Comparison of ENCODE assay signal across 7 mouse cellular contexts in genomic region chr13:13394096-13394395, GRCm38 (mm10). TPM values are rescaled to one million over a fixed set of nuclear protein-coding genes. Genes with fewer than 3 reads are reported as not detected.
DNase-seq lines count a peak whose midpoint lies in the region; ATAC-seq and TF ChIP-seq lines count a peak whose summit lies in the region.
"Not testable (repeated sequence)": the region's sequence is repeated elsewhere in the genome, so short reads cannot be mapped to it uniquely, and the experiment has no call there.

No protein-coding gene starts in this region.

- not testable (repeated sequence) for H3K36me3 ChIP-seq in embryonic facial prominence, embryonic 12.5 days; heart, embryonic 11.5 days (ENCODE audit: control insufficient read depth, insufficient read depth, low read length); intestine, embryonic 16.5 days (ENCODE audit: control insufficient read depth, insufficient read depth, low read length); limb, embryonic 12.5 days

- H3K4me3 ChIP-seq in embryonic facial prominence, embryonic 12.5 days: peak overlapping the region; percentile 36
- H3K4me3 ChIP-seq in heart, embryonic 11.5 days (ENCODE audit: low read depth, low read length): peak overlapping the region; percentile 38
- peak overlapping the region; percentile 40 for H3K4me3 ChIP-seq in intestine, embryonic 16.5 days (ENCODE audit: low read length)
- H3K4me3 ChIP-seq in limb, embryonic 12.5 days (replicated peaks): peak overlapping the region; percentile 37
- peak overlapping the region; percentile 48 for H3K4me3 ChIP-seq in olfactory bulb, adult 2 months (ENCODE audit: insufficient read depth, low read depth, low read length)

- not testable (repeated sequence) for ATAC-seq in embryonic facial prominence, embryonic 12.5 days (ENCODE audit: insufficient number of reproducible peaks, insufficient read depth, low FRiP score, low TSS enrichment); heart, embryonic 11.5 days (replicated peaks; ENCODE audit: insufficient number of reproducible peaks, low FRiP score, low TSS enrichment)
- ATAC-seq in intestine, embryonic 16.5 days: peak; percentile 69
- peak; percentile 69 for ATAC-seq in limb, embryonic 12.5 days (ENCODE audit: insufficient number of reproducible peaks, insufficient read depth, low FRiP score, low TSS enrichment, low read depth)
- peak; percentile 36 for ATAC-seq in megakaryocyte, adult 5-6 weeks (ENCODE audit: poor library complexity, severe bottlenecking)

- under 1% methylated on average over 15 of the region's 15 CpGs for WGBS in embryonic facial prominence, embryonic 12.5 days
- under 1% methylated on average over 13 of the region's 15 CpGs for WGBS in heart, embryonic 11.5 days (ENCODE audit: insufficient replicate concordance)
- WGBS in intestine, embryonic 16.5 days: under 1% methylated on average over 12 of the region's 15 CpGs
- WGBS in limb, embryonic 12.5 days: under 1% methylated on average over 15 of the region's 15 CpGs
- 0% methylated on average over 15 of the region's 15 CpGs for WGBS in olfactory bulb, adult 2 months

- H3K9me3 ChIP-seq in embryonic facial prominence, embryonic 12.5 days; heart, embryonic 11.5 days (replicated peaks; ENCODE audit: control insufficient read depth, low read length); intestine, embryonic 16.5 days (ENCODE audit: control insufficient read depth, low read length); limb, embryonic 12.5 days: not testable (repeated sequence)

- TF ChIP-seq CTCF in olfactory bulb, adult 2 months (IDR thresholded peaks at IDR 0.05; ENCODE audit: insufficient read depth, low read depth, low read length): not testable (repeated sequence)

- H3K4me2 ChIP-seq in embryonic facial prominence, embryonic 12.5 days (replicated peaks): peak overlapping the region; percentile 47
- H3K4me2 ChIP-seq in heart, embryonic 11.5 days: peak overlapping the region; percentile 61
- peak overlapping the region; percentile 62 for H3K4me2 ChIP-seq in intestine, embryonic 16.5 days (ENCODE audit: low read depth, low read length)
- peak overlapping the region; percentile 54 for H3K4me2 ChIP-seq in limb, embryonic 12.5 days

- H3K27ac ChIP-seq in embryonic facial prominence, embryonic 12.5 days; heart, embryonic 11.5 days (ENCODE audit: low read depth, low read length); intestine, embryonic 16.5 days (ENCODE audit: low read length); limb, embryonic 12.5 days; olfactory bulb, adult 2 months (ENCODE audit: insufficient read depth, low read depth, low read length): not testable (repeated sequence)

- DNase-seq in adrenal gland, postnatal 10 days: peak; percentile 41

- not testable (repeated sequence) for H3K4me1 ChIP-seq in embryonic facial prominence, embryonic 12.5 days; heart, embryonic 11.5 days (ENCODE audit: control insufficient read depth, insufficient read depth, low read length); intestine, embryonic 16.5 days (ENCODE audit: control insufficient read depth, insufficient read depth, low read length); limb, embryonic 12.5 days (replicated peaks); olfactory bulb, adult 2 months (ENCODE audit: control insufficient read depth, insufficient read depth, low read length)

- not testable (repeated sequence) for H3K27me3 ChIP-seq in embryonic facial prominence, embryonic 12.5 days; heart, embryonic 11.5 days (ENCODE audit: control insufficient read depth, insufficient read depth, low read length); intestine, embryonic 16.5 days (replicated peaks; ENCODE audit: control insufficient read depth, insufficient read depth, low read length); limb, embryonic 12.5 days

- H3K9ac ChIP-seq in embryonic facial prominence, embryonic 12.5 days; heart, embryonic 11.5 days (ENCODE audit: low read depth, low read length); intestine, embryonic 16.5 days (ENCODE audit: low read depth, low read length); limb, embryonic 12.5 days (replicated peaks): not testable (repeated sequence)

- TF ChIP-seq POLR2A in olfactory bulb, adult 2 months (IDR thresholded peaks at IDR 0.05; ENCODE audit: insufficient read depth, low read depth, low read length): not testable (repeated sequence)

RNA-seq across cellular contexts. Expression of gene Gpr137b, which starts 0.2 kb away (rescaled TPM):
- total RNA-seq in adrenal gland, postnatal 10 days (2021): 10 to 100 TPM; 20.5 to 25.1 TPM
- polyA plus RNA-seq in embryonic facial prominence, embryonic 12.5 days (2016; fragmentation: Nextera tagmentation; extraction: Ambion mirVana): 17.1 and 17.7 TPM in 2 replicates
- 13.8 and 15.0 TPM in 2 replicates for polyA plus RNA-seq in heart, embryonic 11.5 days (2014; fragmentation: Nextera tagmentation; extraction: Ambion mirVana)
- 4.7 and 5.2 TPM in 2 replicates for polyA plus RNA-seq in intestine, embryonic 16.5 days (2015; fragmentation: Nextera tagmentation; extraction: Ambion mirVana)
- polyA plus RNA-seq in limb, embryonic 12.5 days (2016; fragmentation: Nextera tagmentation; extraction: Ambion mirVana): 11.9 and 12.8 TPM in 2 replicates
- 7.8 and 9.1 TPM in 2 replicates for total RNA-seq in megakaryocyte, adult 5-6 weeks (2015)
- total RNA-seq in megakaryocyte, adult 5-6 weeks (2017): 15.2 and 16.4 TPM in 2 replicates
- not detected in 2 replicates for polyA plus RNA-seq in olfactory bulb, adult 2 months (2012; ENCODE audit: insufficient read depth, insufficient read length, low replicate concordance, missing spikeins)

RNA-seq across cellular contexts. Expression of gene Nid1, which starts 43.3 kb away (rescaled TPM):
- total RNA-seq in adrenal gland, postnatal 10 days (2021): 100 to 1,000 TPM; 148 to 150 TPM
- polyA plus RNA-seq in embryonic facial prominence, embryonic 12.5 days (2016; fragmentation: Nextera tagmentation; extraction: Ambion mirVana): 61.5 and 65.7 TPM in 2 replicates
- 61.4 and 92.5 TPM in 2 replicates for polyA plus RNA-seq in heart, embryonic 11.5 days (2014; fragmentation: Nextera tagmentation; extraction: Ambion mirVana)
- polyA plus RNA-seq in intestine, embryonic 16.5 days (2015; fragmentation: Nextera tagmentation; extraction: Ambion mirVana): 58.7 and 69.7 TPM in 2 replicates
- polyA plus RNA-seq in limb, embryonic 12.5 days (2016; fragmentation: Nextera tagmentation; extraction: Ambion mirVana): 27.0 and 46.0 TPM in 2 replicates
- 0.11 TPM in 1 of 2 replicates, not detected in the other for total RNA-seq in megakaryocyte, adult 5-6 weeks (2015)
- 0.16 TPM in 1 of 2 replicates, not detected in the other for total RNA-seq in megakaryocyte, adult 5-6 weeks (2017)
- polyA plus RNA-seq in olfactory bulb, adult 2 months (2012; ENCODE audit: insufficient read depth, insufficient read length, low replicate concordance, missing spikeins): not detected in 2 replicates
